Mouse (Mus musculus): ENCODE measurements at regions not wholly inside any gene's neighbourhood (a gene's known extent, or its start where the extent isn't known, plus 50 kb on each side); places are given as distances from the start of the nearest gene placed in this dataset.

GRCm38 (mm10) chr1:35924796-35925195 is 143.4 kb upstream of the Hs6st1 start:
- 89% methylated on average over 4 of the region's 4 CpGs for WGBS
- Histone ChIP-seq H3K27ac (replicated peaks) (no peak overlapping the region), H3K36me3 (no peaks in the 10 kb centered on the region), H3K4me1 (peaks cover 19% of the 10 kb centered on the region), H3K9me3 (replicated peaks) (no peaks in the 10 kb centered on the region), H3K4me3 (no peak overlapping the region), H3K27me3 (ENCODE audit: low read depth, poor library complexity, severe bottlenecking) (no peaks in the 10 kb centered on the region)
- no peak for DNase-seq (ENCODE audit: low spot score)

- Histone ChIP-seq H3K36me3 (no peaks in the 10 kb centered on the region), H3K27ac (replicated peaks) (no peak overlapping the region), H3K9me3 (replicated peaks) (no peaks in the 10 kb centered on the region), H3K27me3 (ENCODE audit: low read depth, poor library complexity, severe bottlenecking) (no peaks in the 10 kb centered on the region), H3K4me1 (peaks cover 14% of the 10 kb centered on the region), H3K4me3 (no peak overlapping the region)
- DNase-seq (ENCODE audit: low spot score): no peak
- WGBS: 88% methylated on average over 4 of the region's 4 CpGs
Measured at GRCm38 (mm10) chr1:35925301-35925700, 142.9 kb upstream of the Hs6st1 start.

GRCm38 (mm10) chr1:35926191-35927048 is 141.8 kb upstream of the Hs6st1 start:
- no peak for DNase-seq (ENCODE audit: low spot score)
- no peaks in the 10 kb centered on the region for H3K9me3 ChIP-seq (replicated peaks)
- 83% methylated on average over 5 of the region's 5 CpGs for WGBS
- no peaks in the 10 kb centered on the region for H3K27me3 ChIP-seq (ENCODE audit: low read depth, poor library complexity, severe bottlenecking)
- H3K27ac ChIP-seq (replicated peaks): no peak overlapping the region
- H3K4me1 ChIP-seq: peaks cover 14% of the 10 kb centered on the region
- H3K4me3 ChIP-seq: no peak overlapping the region
- no peaks in the 10 kb centered on the region for H3K36me3 ChIP-seq

GRCm38 (mm10) chr1:35927049-35927415 is 141.2 kb upstream of the Hs6st1 start:
- no peaks in the 10 kb centered on the region for H3K36me3 ChIP-seq
- no peaks in the 10 kb centered on the region for H3K9me3 ChIP-seq (replicated peaks)
- no peak overlapping the region for H3K4me3 ChIP-seq
- H3K27ac ChIP-seq (replicated peaks): no peak overlapping the region
- peaks cover 14% of the 10 kb centered on the region for H3K4me1 ChIP-seq
- WGBS: 84% methylated on average over 3 of the region's 3 CpGs
- H3K27me3 ChIP-seq (ENCODE audit: low read depth, poor library complexity, severe bottlenecking): no peaks in the 10 kb centered on the region
- no peak for DNase-seq (ENCODE audit: low spot score)

GRCm38 (mm10) chr1:35930351-35930750 is 137.8 kb upstream of the Hs6st1 start:
- no peaks in the 10 kb centered on the region for H3K9me3 ChIP-seq (replicated peaks)
- DNase-seq (ENCODE audit: low spot score): no peak
- no peak overlapping the region for H3K27ac ChIP-seq (replicated peaks)
- H3K36me3 ChIP-seq: no peaks in the 10 kb centered on the region
- peaks cover 14% of the 10 kb centered on the region for H3K4me1 ChIP-seq
- no peak overlapping the region for H3K4me3 ChIP-seq
- 83% methylated on average over 3 of the region's 3 CpGs for WGBS
- no peaks in the 10 kb centered on the region for H3K27me3 ChIP-seq (ENCODE audit: low read depth, poor library complexity, severe bottlenecking)

GRCm38 (mm10) chr1:35931056-35931455 is 137.1 kb upstream of the Hs6st1 start:
- Histone ChIP-seq H3K36me3 (no peaks in the 10 kb centered on the region), H3K9me3 (replicated peaks) (no peaks in the 10 kb centered on the region), H3K4me3 (no peak overlapping the region), H3K4me1 (peaks cover 9% of the 10 kb centered on the region), H3K27ac (replicated peaks) (no peak overlapping the region), H3K27me3 (ENCODE audit: low read depth, poor library complexity, severe bottlenecking) (no peaks in the 10 kb centered on the region)
- no peak for DNase-seq (ENCODE audit: low spot score)
- WGBS: 88% methylated on average over 7 of the region's 7 CpGs

- Histone ChIP-seq H3K4me3 (no peak overlapping the region), H3K27me3 (ENCODE audit: low read depth, poor library complexity, severe bottlenecking) (no peaks in the 10 kb centered on the region), H3K36me3 (no peaks in the 10 kb centered on the region), H3K27ac (replicated peaks) (no peak overlapping the region), H3K4me1 (no peaks in the 10 kb centered on the region), H3K9me3 (replicated peaks) (0 out of 2 replicates have a peak, but pooled peaks cover 1% of the 10 kb centered on the region)
- 82% methylated on average over 7 of the region's 7 CpGs for WGBS
- DNase-seq (ENCODE audit: low spot score): no peak
Measured at GRCm38 (mm10) chr1:35933511-35933910, 134.7 kb upstream of the Hs6st1 start.

GRCm38 (mm10) chr1:35935099-35935651 is 133.0 kb upstream of the Hs6st1 start:
- no peak overlapping the region for H3K4me3 ChIP-seq
- 0 out of 2 replicates have a peak, but pooled peaks cover 2% of the 10 kb centered on the region for H3K9me3 ChIP-seq (replicated peaks)
- 83% methylated on average over 7 of the region's 7 CpGs for WGBS
- H3K27ac ChIP-seq (replicated peaks): no peak overlapping the region
- H3K36me3 ChIP-seq: no peaks in the 10 kb centered on the region
- no peak for DNase-seq (ENCODE audit: low spot score)
- no peaks in the 10 kb centered on the region for H3K27me3 ChIP-seq (ENCODE audit: low read depth, poor library complexity, severe bottlenecking)
- no peaks in the 10 kb centered on the region for H3K4me1 ChIP-seq

GRCm38 (mm10) chr1:35936362-35937093 is 131.7 kb upstream of the Hs6st1 start:
- 83% methylated on average over 5 of the region's 5 CpGs for WGBS
- Histone ChIP-seq H3K4me1 (peaks cover 6% of the 10 kb centered on the region), H3K36me3 (no peaks in the 10 kb centered on the region), H3K27me3 (ENCODE audit: low read depth, poor library complexity, severe bottlenecking) (no peaks in the 10 kb centered on the region), H3K27ac (replicated peaks) (no peak overlapping the region), H3K9me3 (replicated peaks) (0 out of 2 replicates have a peak, but pooled peaks cover 2% of the 10 kb centered on the region), H3K4me3 (no peak overlapping the region)
- no peak for DNase-seq (ENCODE audit: low spot score)

GRCm38 (mm10) chr1:35940236-35940635 is 128.0 kb upstream of the Hs6st1 start:
- Histone ChIP-seq H3K27me3 (ENCODE audit: low read depth, poor library complexity, severe bottlenecking) (no peaks in the 10 kb centered on the region), H3K4me1 (peaks cover 43% of the 10 kb centered on the region), H3K36me3 (no peaks in the 10 kb centered on the region), H3K9me3 (replicated peaks) (0 out of 2 replicates have a peak, but pooled peaks cover 2% of the 10 kb centered on the region), H3K27ac (replicated peaks) (no peak overlapping the region), H3K4me3 (no peak overlapping the region)
- WGBS: 79% methylated on average over 2 of the region's 2 CpGs
- DNase-seq (ENCODE audit: low spot score): no peak

GRCm38 (mm10) chr1:35941642-35942077 is 126.5 kb upstream of the Hs6st1 start:
- H3K4me3 ChIP-seq: 0 out of 2 replicates have a peak overlapping the region, but pooled peaks have one; percentile 7
- peak overlapping the region; percentile 76 for H3K27ac ChIP-seq (replicated peaks)

GRCm38 (mm10) chr1:35942222-35942621 is 126.0 kb upstream of the Hs6st1 start:
- H3K9me3 ChIP-seq (replicated peaks): peaks cover 9% of the 10 kb centered on the region; the same call in 1 of the 2 replicates
- no peaks in the 10 kb centered on the region for H3K27me3 ChIP-seq (ENCODE audit: low read depth, poor library complexity, severe bottlenecking)
- no peaks in the 10 kb centered on the region for H3K36me3 ChIP-seq
- H3K4me1 ChIP-seq: peaks cover 51% of the 10 kb centered on the region
- H3K27ac ChIP-seq (replicated peaks): peak overlapping the region; percentile 79
- no peak for DNase-seq (ENCODE audit: low spot score)
- WGBS: 73% methylated on average over 7 of the region's 7 CpGs
- no peak overlapping the region for H3K4me3 ChIP-seq

More at GRCm38 (mm10) chr1:35941642-35942077, 126.5 kb upstream of the Hs6st1 start:
- peaks cover 3% of the 10 kb centered on the region; the same call in 1 of the 2 replicates for H3K9me3 ChIP-seq (replicated peaks)
- peak; percentile 28 for DNase-seq (ENCODE audit: low spot score)
- peaks cover 51% of the 10 kb centered on the region for H3K4me1 ChIP-seq
- H3K36me3 ChIP-seq: no peaks in the 10 kb centered on the region
- 13% methylated on average over 8 of the region's 8 CpGs for WGBS
- H3K27me3 ChIP-seq (ENCODE audit: low read depth, poor library complexity, severe bottlenecking): no peaks in the 10 kb centered on the region
